Mouse (Mus musculus) brain, embryonic 14.5 days (tissue): ENCODE results near the gene Krtap9-3. TPM values are rescaled to one million over a fixed set of nuclear protein-coding genes. Genes with fewer than 3 reads are reported as not detected.
A peak's percentile ranks its signal among the peaks of the same experiment; 100 is the strongest.
"Not testable (repeated sequence)": the region's sequence is repeated elsewhere in the genome, so short reads cannot be mapped to it uniquely, and the experiment has no call there.

Experiments used
- DNase-seq: peaks from one replicate; pipeline ENCODE4 v3.0.0-alpha.2; 2011; ENCODE audit warnings: low read depth
- CTCF ChIP-seq: fragments of 200-500 bp; IDR thresholded peaks from 2 replicates; pipeline ENCODE4 v1.5.1; 2012; ENCODE audit warnings: inconsistent platforms, mild to moderate bottlenecking, moderate library complexity, borderline replicate concordance; ENCODE audit not compliant: insufficient read depth, insufficient read length; ENCODE audit errors: extremely low read depth
- POLR2A ChIP-seq: fragments of 200-500 bp; IDR thresholded peaks from 2 replicates; pipeline ENCODE4 v1.6.1; 2012; ENCODE audit warnings: mild to moderate bottlenecking, inconsistent platforms, borderline replicate concordance; ENCODE audit not compliant: poor library complexity, insufficient read depth, insufficient read length, severe bottlenecking; ENCODE audit errors: extremely low read depth
- polyA plus RNA-seq: library from polyadenylated mRNA; depleted of rRNA; stranded (reverse); fragments of >200 nt; gene quantifications from 2 replicates; pipeline ENCODE4 v1.2.3, GENCODE M21; 2012; rRNA removed

The Krtap9-3 gene
- polyA plus RNA-seq = not detected in 2 replicates

GRCm38 (mm10) chr11:99597742-99598141 is at the start of gene Krtap9-3:
Krtap9-3 (minus strand) TSS chr11:99598105.
- not testable (repeated sequence) for DNase-seq

GRCm38 (mm10) chr11:99646444-99646843 is 48.5 kb upstream of the Krtap9-3 start:
- TF ChIP-seq CTCF = no peak
- no peak for TF ChIP-seq POLR2A
- no peak for DNase-seq

DNA sequence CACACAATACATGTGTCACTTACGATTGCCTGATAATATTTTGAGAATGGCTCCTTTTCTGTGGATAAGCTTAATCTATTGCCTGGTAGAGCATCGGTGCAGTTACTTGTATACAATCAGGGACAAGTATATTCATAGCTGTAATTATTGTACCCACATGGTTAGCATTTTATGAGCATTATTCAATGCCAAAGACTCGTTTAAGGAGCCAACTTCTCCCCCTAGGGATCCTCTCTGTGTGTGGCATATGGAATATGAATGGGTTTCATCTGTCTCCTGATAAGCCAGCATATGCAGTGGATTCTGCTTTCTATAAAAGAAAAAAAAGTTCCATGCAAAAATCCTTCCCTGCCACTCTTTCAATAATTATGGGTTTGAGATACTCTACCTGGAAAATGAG is 46.4 kb upstream of the Krtap9-3 start:
- peak; percentile 56 for DNase-seq
- TF ChIP-seq CTCF = no peak
- no peak for TF ChIP-seq POLR2A

DNA sequence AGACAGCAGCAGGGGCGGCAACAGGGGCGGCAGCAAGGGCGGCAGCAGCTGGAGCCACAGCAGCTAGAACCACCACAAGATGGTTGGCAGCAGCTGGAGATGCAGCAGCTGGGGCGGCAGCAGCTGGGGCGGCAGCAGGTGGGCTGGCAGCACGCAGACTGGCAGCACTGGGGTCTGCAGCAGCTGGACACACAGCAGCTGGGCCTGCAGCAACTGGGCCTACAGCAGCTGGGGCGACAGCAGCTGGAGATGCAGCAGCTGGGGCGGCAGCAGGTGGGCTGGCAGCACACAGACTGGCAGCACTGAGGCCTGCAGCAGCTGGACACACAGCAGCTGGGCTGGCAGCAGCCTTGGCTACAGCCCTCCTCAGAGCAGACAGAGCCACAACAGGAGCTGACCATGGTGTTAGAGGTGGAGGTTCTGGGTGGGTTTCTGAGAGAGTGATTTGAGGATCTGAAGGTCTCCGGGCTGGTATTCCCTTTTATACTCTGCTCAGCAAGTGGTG is 45.8 kb upstream of the Krtap9-3 start, which contains the start of gene Krtap4-7:
TSS of gene Krtap4-7 (minus strand) at position 455 of the 505 bp plus-strand sequence.
- DNase-seq = not testable (repeated sequence)

DNA sequence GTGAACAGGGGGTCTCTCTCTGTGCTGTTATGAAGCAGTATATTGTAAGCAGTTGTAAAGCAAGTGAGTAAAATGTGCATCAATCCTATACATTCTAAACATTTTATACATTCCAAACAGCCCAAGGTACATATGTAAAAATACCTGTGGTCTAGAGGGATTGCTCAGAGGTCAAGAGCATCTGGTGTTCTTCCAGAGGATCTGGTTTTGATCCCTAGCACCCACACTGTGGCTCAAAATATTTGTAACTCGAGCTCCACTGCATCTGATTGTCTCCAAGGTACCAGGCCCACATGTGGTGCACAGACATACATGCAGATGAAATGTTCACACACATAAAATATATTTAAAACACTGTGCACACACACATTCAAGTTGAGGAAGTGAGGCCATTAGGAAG is 43.0 kb upstream of the Krtap9-3 start:
- DNase-seq = no peak
- TF ChIP-seq POLR2A (no peak), CTCF (no peak)

DNA sequence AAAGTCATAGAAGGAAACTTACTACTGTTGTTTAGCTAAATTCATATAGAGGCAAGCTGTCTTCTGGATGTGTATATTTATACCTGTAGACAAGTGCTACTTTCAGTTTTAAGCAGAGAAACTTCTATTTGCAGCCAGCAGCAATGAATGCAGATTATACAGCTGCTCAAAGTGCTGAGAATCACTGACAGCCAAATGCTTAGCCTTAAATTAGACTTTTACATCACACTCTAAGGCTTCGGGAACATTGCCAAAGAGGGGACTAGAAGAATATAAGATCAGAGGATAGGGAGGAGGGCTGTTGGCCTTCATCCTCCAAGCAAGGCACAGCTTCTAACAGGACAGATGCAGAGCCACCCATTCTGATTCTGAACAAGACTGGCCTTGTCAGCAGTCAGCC is 39.2 kb upstream of the Krtap9-3 start:
- peak; percentile 16 for DNase-seq
- TF ChIP-seq POLR2A (no peak), CTCF (no peak)

GRCm38 (mm10) chr11:99634653-99635134 is 36.8 kb upstream of the Krtap9-3 start, which contains the start of gene Krtap4-2:
Krtap4-2 (minus strand) TSS chr11:99635084.
- TF ChIP-seq POLR2A = no peak
- TF ChIP-seq CTCF = no peak
- DNase-seq = no peak

DNA sequence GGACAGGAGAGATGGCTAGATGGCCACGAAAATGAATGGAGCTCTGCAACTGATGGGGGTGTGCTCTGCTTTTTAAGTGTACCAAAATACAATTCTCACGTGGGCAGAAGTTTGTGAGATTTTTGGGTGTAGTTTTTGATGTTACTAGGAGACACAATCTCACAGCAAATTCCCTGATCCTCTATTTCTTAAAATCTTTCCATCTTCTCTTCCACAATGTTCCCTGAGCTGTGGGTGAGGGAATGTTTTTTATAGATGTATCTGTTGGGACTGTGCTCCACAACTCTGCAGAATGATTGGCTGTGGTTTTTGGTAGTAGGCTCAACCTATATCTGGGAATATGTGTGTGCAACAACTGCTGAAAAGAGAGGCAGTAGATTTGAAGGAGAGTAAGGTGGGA is 35.4 kb upstream of the Krtap9-3 start:
- no peak for DNase-seq
- TF ChIP-seq CTCF (no peak), POLR2A (no peak)

- TF ChIP-seq POLR2A = no peak
These were observed 33.0 kb upstream of the Krtap9-3 start for GRCm38 (mm10) chr11:99630890-99631289.

DNA sequence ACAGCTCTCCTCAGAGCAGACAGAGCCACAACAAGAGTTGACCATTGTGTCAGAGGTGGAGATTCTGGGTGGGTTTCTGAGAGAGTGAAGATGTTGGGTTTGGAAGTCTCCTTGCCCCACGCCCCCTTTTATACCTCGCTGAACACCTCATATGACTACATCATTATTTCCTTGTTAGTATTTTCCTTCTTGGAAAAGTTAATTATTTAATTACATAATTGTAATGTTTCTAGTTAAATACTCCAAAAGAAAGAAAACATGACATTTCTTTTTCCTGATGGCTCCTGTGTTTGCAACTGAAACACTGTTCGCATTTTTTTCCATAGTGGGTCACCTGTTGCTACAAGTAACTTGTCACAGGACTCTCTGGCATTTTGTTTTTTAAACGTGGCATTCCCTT is 30.2 kb upstream of the Krtap9-3 start, which contains the start of gene Krtap4-1:
TSS of gene Krtap4-1 (minus strand) at position 101 of the 400 bp plus-strand sequence.
- TF ChIP-seq CTCF (no peak), POLR2A (no peak)
- no peak for DNase-seq

More at GRCm38 (mm10) chr11:99630890-99631289, 33.0 kb upstream of the Krtap9-3 start:
- DNase-seq = no peak

DNA sequence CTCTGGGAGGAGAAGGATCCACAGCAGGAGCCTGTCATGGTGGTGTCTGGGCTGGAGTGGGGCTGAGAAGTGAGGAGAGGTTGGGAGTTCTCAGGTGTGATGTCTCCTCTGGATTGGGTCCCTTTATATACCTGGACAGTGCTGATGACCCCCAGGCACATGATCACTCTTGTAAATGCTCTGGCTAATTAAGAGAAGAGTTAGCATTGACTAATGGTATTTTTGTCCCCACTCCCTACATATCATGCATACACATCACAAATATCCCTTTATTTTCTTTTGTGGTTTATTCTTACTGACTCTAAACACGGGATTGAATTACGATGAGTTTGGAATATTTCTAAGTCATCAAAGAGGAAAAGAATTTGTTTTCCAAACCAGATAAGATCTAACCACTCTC is 22.4 kb upstream of the Krtap9-3 start, which contains the start of gene Gm11562:
TSS of gene Gm11562 (minus strand) at position 101 of the 400 bp plus-strand sequence.
- TF ChIP-seq CTCF = no peak
- no peak for TF ChIP-seq POLR2A

GRCm38 (mm10) chr11:99614796-99615363 is 17.0 kb upstream of the Krtap9-3 start, which contains the start of gene Krtap2-4:
Krtap2-4 (minus strand) TSS chr11:99614846.
- TF ChIP-seq CTCF = no peak
- no peak for TF ChIP-seq POLR2A
- no peak for DNase-seq

More for the DNA sequence above, 22.4 kb upstream of the Krtap9-3 start, which contains the start of gene Gm11562:
- no peak for DNase-seq

- DNase-seq = not testable (repeated sequence)
These were observed 12.2 kb upstream of the Krtap9-3 start, which contains the start of gene Gm11937 for GRCm38 (mm10) chr11:99610089-99610488. Gm11937 (minus strand) TSS chr11:99610189.

- TF ChIP-seq POLR2A = no peak
- no peak for TF ChIP-seq CTCF
- DNase-seq = peak; percentile 12
These were observed 11.2 kb upstream of the Krtap9-3 start for GRCm38 (mm10) chr11:99609126-99609525.

GRCm38 (mm10) chr11:99603208-99603607 is 5.3 kb upstream of the Krtap9-3 start, which contains the start of gene Gm11938:
Gm11938 (minus strand) TSS chr11:99603308.
- DNase-seq = not testable (repeated sequence)

- no peak for DNase-seq
- TF ChIP-seq POLR2A (no peak), CTCF (no peak)
These were observed 6.9 kb downstream of the Krtap9-3 start, which contains the start of gene Krtap1-3 for GRCm38 (mm10) chr11:99590981-99591380. Krtap1-3 (minus strand) TSS chr11:99591339.
